Mouse (Mus musculus): ENCODE measurements around the gene Ncln. TPM values are rescaled to one million over a fixed set of nuclear protein-coding genes. Genes with fewer than 3 reads are reported as not detected.
A peak's percentile ranks its signal among the peaks of the same experiment; 100 is the strongest.

Gene Ncln
- total and polyA plus RNA-seq, 2 experiments from 2014 or later: 58.1 to 83.0 TPM

DNA sequence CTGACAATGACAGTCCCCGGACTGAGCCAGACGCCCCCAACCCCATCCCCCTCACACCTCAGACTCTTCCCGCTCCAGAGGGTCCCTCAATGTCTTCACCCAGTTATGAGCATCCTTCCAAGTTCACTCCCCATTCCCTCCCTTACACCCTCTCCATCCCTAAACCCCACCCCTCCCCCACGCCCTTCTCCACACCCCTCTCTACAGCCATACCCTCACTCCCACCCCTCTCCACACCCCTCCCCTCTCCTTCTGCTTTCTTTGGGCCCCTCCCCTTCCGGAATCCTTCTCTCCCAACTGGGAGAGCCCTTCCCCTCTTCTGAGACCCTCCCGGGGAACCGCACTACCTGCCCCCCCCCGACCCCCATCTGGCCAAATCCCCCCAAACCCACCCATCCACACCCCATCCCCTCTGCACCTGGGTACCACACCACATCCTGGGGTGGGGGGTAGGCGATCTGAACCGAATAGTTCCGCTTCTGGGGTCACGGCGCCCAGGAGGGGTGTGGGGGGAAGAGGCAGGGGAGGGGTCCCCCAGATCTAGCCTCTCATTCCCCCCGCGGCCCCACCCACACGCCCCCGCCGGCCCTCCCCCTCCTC lies 23.7 kb downstream of the Ncln start:
- no peak for TF ChIP-seq CTCF (IDR thresholded peaks at IDR 0.05)
- 5% methylated on average over 14 of the region's 18 CpGs for WGBS
- ATAC-seq (ENCODE audit: low FRiP score) (peak; percentile 21; the same call in 1 of the 2 replicates), DNase-seq (ENCODE audit: low spot score) (no peak)
- H3K27me3 ChIP-seq (ENCODE audit: insufficient read depth, low read length): no peaks in the 10 kb centered on the region
- H3K4me3 ChIP-seq (ENCODE audit: low read depth, low read length): peak overlapping the region; percentile 46
- H3K9ac ChIP-seq (replicated peaks; ENCODE audit: low read length, poor library complexity, severe bottlenecking): peak overlapping the region; percentile 72
- peaks cover 35% of the 10 kb centered on the region for H3K36me3 ChIP-seq (ENCODE audit: insufficient read depth, low read length)
- peak overlapping the region; percentile 92 for H3K4me2 ChIP-seq (ENCODE audit: low read depth, low read length, poor library complexity, severe bottlenecking)
- H3K4me1 ChIP-seq (ENCODE audit: insufficient read depth, low read length): 0 out of 2 replicates have a peak, but pooled peaks cover 5% of the 10 kb centered on the region
- peak overlapping the region; percentile 85 for H3K27ac ChIP-seq (ENCODE audit: low read depth, low read length)
- H3K9me3 ChIP-seq (ENCODE audit: low read length): no peaks in the 10 kb centered on the region

DNA sequence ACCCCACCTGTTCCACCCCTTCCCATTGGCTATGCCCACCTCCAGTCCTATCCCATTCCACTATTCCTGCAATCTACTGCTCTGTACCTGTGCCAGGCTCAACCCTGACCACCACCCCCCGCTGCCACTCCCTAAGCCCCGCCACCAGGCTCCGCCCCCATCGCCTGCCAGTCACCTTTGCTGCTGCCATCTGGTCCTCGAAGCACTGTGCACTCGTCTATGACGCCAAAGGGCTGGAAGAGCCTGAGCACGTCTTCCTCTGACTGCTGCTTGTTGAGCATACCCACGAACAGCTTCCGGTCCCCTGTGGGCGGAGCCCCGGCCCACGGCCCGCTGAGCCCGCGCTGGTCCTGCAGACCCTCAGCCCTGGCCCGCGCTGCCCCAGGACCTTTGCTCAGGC lies 25.7 kb downstream of the Ncln start:
- ATAC-seq (ENCODE audit: low FRiP score) (no peak), DNase-seq (ENCODE audit: low spot score) (no peak)
- Histone ChIP-seq H3K27ac (ENCODE audit: low read depth, low read length) (no peak overlapping the region), H3K4me1 (ENCODE audit: insufficient read depth, low read length) (0 out of 2 replicates have a peak, but pooled peaks cover 5% of the 10 kb centered on the region), H3K36me3 (ENCODE audit: insufficient read depth, low read length) (peaks cover 38% of the 10 kb centered on the region), H3K27me3 (ENCODE audit: insufficient read depth, low read length) (no peaks in the 10 kb centered on the region), H3K9me3 (ENCODE audit: low read length) (no peaks in the 10 kb centered on the region), H3K9ac (replicated peaks; ENCODE audit: low read length, poor library complexity, severe bottlenecking) (no peak overlapping the region), H3K4me3 (ENCODE audit: low read depth, low read length) (no peak overlapping the region), H3K4me2 (ENCODE audit: low read depth, low read length, poor library complexity, severe bottlenecking) (no peak overlapping the region)
- TF ChIP-seq CTCF (IDR thresholded peaks at IDR 0.05): no peak
- WGBS: 64% methylated on average over 18 of the region's 18 CpGs

DNA sequence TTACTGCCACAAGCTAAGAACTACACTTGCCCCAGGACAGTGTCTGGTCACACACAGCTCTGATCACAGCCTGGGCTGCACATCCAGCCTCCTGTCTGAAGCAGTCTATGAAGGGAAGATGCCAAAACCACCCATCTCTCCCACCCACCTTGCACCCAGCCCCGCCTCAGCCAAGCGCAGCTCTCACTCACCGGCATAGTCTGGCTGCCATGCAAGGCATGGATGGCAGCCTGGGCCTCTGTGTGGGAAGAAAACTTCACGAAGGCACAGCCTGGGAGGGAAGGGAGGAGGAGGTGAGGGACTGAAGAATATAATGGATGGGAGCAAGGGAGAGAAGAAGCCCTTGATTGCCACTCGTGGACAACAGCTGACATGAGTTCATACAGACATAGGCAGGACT lies 26.9 kb downstream of the Ncln start:
- no peak for TF ChIP-seq CTCF (IDR thresholded peaks at IDR 0.05)
- DNase-seq (ENCODE audit: low spot score): no peak

DNA sequence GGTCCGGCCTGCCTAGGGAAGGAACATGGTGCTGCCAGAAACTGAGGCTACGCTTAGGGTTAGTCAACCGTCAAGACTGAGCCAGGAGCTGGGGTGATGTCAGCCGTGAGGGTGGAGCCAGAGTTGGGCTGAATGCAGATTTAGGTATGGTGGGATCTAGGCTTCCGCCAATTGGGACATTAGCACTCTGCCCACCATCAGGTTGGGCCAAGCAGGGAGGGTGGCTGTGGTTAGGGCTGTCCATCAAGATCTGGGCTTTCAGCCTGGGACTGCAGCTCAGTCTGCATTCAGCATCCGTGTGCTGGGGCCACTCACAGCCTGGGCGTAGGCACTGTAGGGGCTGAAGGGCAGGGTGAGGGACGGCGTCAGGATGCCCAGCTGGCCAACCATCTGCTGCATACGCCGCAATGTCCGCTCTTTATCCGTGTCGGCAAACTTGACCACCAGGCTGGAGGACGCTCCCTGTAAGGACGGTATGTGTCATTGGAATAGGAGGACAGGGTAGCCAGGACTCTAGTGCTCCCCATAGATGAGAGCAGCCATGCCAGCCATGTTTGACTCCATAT lies 28.4 kb downstream of the Ncln start:
- Histone ChIP-seq H3K4me1 (ENCODE audit: insufficient read depth, low read length) (0 out of 2 replicates have a peak, but pooled peaks cover 5% of the 10 kb centered on the region), H3K27ac (ENCODE audit: low read depth, low read length) (no peak overlapping the region), H3K9me3 (ENCODE audit: low read length) (no peaks in the 10 kb centered on the region), H3K36me3 (ENCODE audit: insufficient read depth, low read length) (peaks cover 43% of the 10 kb centered on the region), H3K27me3 (ENCODE audit: insufficient read depth, low read length) (0 out of 2 replicates have a peak, but pooled peaks cover 2% of the 10 kb centered on the region), H3K9ac (replicated peaks; ENCODE audit: low read length, poor library complexity, severe bottlenecking) (no peak overlapping the region), H3K4me3 (ENCODE audit: low read depth, low read length) (no peak overlapping the region), H3K4me2 (ENCODE audit: low read depth, low read length, poor library complexity, severe bottlenecking) (no peak overlapping the region)
- no peak for ATAC-seq (ENCODE audit: low FRiP score)
- no peak for TF ChIP-seq CTCF (IDR thresholded peaks at IDR 0.05)
- DNase-seq (ENCODE audit: low spot score): no peak
- WGBS: 84% methylated on average over 16 of the region's 16 CpGs

More for the DNA sequence above, 26.9 kb downstream of the Ncln start:
- Histone ChIP-seq H3K4me2 (ENCODE audit: low read depth, low read length, poor library complexity, severe bottlenecking) (no peak overlapping the region), H3K36me3 (ENCODE audit: insufficient read depth, low read length) (peaks cover 37% of the 10 kb centered on the region), H3K4me3 (ENCODE audit: low read depth, low read length) (no peak overlapping the region), H3K4me1 (ENCODE audit: insufficient read depth, low read length) (0 out of 2 replicates have a peak, but pooled peaks cover 5% of the 10 kb centered on the region), H3K27me3 (ENCODE audit: insufficient read depth, low read length) (no peaks in the 10 kb centered on the region), H3K9me3 (ENCODE audit: low read length) (no peaks in the 10 kb centered on the region), H3K9ac (replicated peaks; ENCODE audit: low read length, poor library complexity, severe bottlenecking) (no peak overlapping the region), H3K27ac (ENCODE audit: low read depth, low read length) (no peak overlapping the region)
- 78% methylated on average over 5 of the region's 5 CpGs for WGBS
- ATAC-seq (ENCODE audit: low FRiP score): no peak

DNA sequence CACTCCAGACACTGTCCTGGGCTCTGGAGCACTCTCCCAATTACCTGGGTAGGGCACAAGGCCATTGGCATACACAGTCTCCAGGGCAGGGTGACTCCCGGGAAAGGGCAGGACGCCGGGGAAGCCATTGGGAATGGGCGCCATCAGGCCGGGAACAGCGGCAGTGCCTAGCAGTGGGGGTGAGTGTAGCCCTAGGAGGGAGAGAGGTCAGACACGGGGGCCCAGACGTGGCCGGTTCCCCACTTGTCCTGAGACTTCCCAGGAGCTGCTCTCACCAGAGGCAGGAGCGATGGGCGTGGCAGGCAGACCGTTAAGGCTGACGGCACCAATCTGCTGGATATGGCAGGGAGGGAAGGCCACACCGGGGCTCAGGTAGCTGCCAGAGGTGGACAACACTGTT lies 29.3 kb downstream of the Ncln start:
- H3K4me2 ChIP-seq (ENCODE audit: low read depth, low read length, poor library complexity, severe bottlenecking): no peak overlapping the region
- ATAC-seq (ENCODE audit: low FRiP score) (no peak), DNase-seq (ENCODE audit: low spot score) (no peak)
- no peak overlapping the region for H3K27ac ChIP-seq (ENCODE audit: low read depth, low read length)
- 0 out of 2 replicates have a peak, but pooled peaks cover under 1% of the 10 kb centered on the region for H3K4me1 ChIP-seq (ENCODE audit: insufficient read depth, low read length)
- 60% methylated on average over 14 of the region's 14 CpGs for WGBS
- H3K4me3 ChIP-seq (ENCODE audit: low read depth, low read length): no peak overlapping the region
- TF ChIP-seq CTCF (IDR thresholded peaks at IDR 0.05): no peak
- no peaks in the 10 kb centered on the region for H3K9me3 ChIP-seq (ENCODE audit: low read length)
- H3K27me3 ChIP-seq (ENCODE audit: insufficient read depth, low read length): 0 out of 2 replicates have a peak, but pooled peaks cover 2% of the 10 kb centered on the region
- H3K9ac ChIP-seq (replicated peaks; ENCODE audit: low read length, poor library complexity, severe bottlenecking): no peak overlapping the region
- peaks cover 47% of the 10 kb centered on the region for H3K36me3 ChIP-seq (ENCODE audit: insufficient read depth, low read length)

DNA sequence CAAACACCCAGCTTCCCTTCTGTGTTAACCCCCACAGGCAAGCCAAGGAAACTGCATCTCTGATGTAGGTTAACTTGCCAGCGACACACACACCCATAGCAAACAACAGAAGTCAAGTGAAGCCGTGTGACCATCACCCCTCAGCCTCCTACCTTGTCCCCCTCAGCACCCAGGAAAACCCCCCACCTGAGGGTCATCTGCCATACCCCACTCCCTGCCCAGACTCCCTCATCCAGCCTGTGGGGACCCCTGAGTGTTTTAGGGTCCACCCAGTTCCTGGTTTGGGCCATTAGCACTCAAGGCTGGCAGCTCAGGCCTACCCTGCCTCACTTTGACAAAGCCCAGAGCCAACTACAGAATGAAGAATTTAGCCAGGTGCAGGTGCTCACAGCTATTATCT lies 30.1 kb downstream of the Ncln start:
- 82% methylated on average over 2 of the region's 2 CpGs for WGBS
- DNase-seq (ENCODE audit: low spot score) (no peak), ATAC-seq (ENCODE audit: low FRiP score) (no peak)
- no peaks in the 10 kb centered on the region for H3K4me1 ChIP-seq (ENCODE audit: insufficient read depth, low read length)
- H3K36me3 ChIP-seq (ENCODE audit: insufficient read depth, low read length): peaks cover 50% of the 10 kb centered on the region
- no peaks in the 10 kb centered on the region for H3K9me3 ChIP-seq (ENCODE audit: low read length)
- 0 out of 2 replicates have a peak, but pooled peaks cover 2% of the 10 kb centered on the region for H3K27me3 ChIP-seq (ENCODE audit: insufficient read depth, low read length)
- H3K4me2 ChIP-seq (ENCODE audit: low read depth, low read length, poor library complexity, severe bottlenecking): no peak overlapping the region; the same call in 1 of the 2 replicates
- H3K27ac ChIP-seq (ENCODE audit: low read depth, low read length): no peak overlapping the region
- H3K4me3 ChIP-seq (ENCODE audit: low read depth, low read length): no peak overlapping the region
- no peak for TF ChIP-seq CTCF (IDR thresholded peaks at IDR 0.05)
- H3K9ac ChIP-seq (replicated peaks; ENCODE audit: low read length, poor library complexity, severe bottlenecking): no peak overlapping the region
